Mouse (Mus musculus) heart, embryonic 11.5 days (tissue): Measurements from ENCODE around the gene Tchp. TPM values are rescaled to one million over a fixed set of nuclear protein-coding genes. Genes with fewer than 3 reads are reported as not detected.

Experiments
- ATAC-seq: fragments of 200-750 bp; cut with Nextera tagmentation; replicated peaks from 2 replicates; pipeline ENCODE4 v1.8.0; 2017; ENCODE audit warnings: moderate library complexity; ENCODE audit not compliant: insufficient number of reproducible peaks, low FRiP score, low TSS enrichment
- H3K27ac ChIP-seq: fragments of 300-500 bp; sonication (generic); 2 replicates; pipeline ENCODE4 v1.5.1; 2014; ENCODE audit warnings: mild to moderate bottlenecking, low read depth, low read length
- H3K27me3 ChIP-seq: fragments of 300-500 bp; sonication (generic); 2 replicates; pipeline ENCODE4 v1.6.1; 2014; ENCODE audit warnings: mild to moderate bottlenecking, low read length, mixed read lengths; ENCODE audit not compliant: control insufficient read depth, insufficient read depth
- H3K36me3 ChIP-seq: fragments of 300-500 bp; sonication (generic); 2 replicates; pipeline ENCODE4 v1.6.1; 2014; ENCODE audit warnings: mild to moderate bottlenecking, low read length, moderate library complexity, mixed read lengths; ENCODE audit not compliant: control insufficient read depth, insufficient read depth
- H3K4me1 ChIP-seq: fragments of 300-500 bp; sonication (generic); 2 replicates; pipeline ENCODE4 v1.6.1; 2014; ENCODE audit warnings: low read length; ENCODE audit not compliant: control insufficient read depth, insufficient read depth
- H3K4me2 ChIP-seq: fragments of 300-500 bp; sonication (generic); 2 replicates; pipeline ENCODE4 v1.6.1; 2014; ENCODE audit warnings: mild to moderate bottlenecking, moderate library complexity
- H3K4me3 ChIP-seq: fragments of 300-500 bp; sonication (generic); 2 replicates; pipeline ENCODE4 v1.5.1; 2014; ENCODE audit warnings: low read depth, low read length
- H3K9ac ChIP-seq: fragments of 300-500 bp; sonication (generic); 2 replicates; pipeline ENCODE4 v1.6.1; 2014; ENCODE audit warnings: mild to moderate bottlenecking, low read depth, low read length, moderate library complexity
- H3K9me3 ChIP-seq: fragments of 300-500 bp; sonication (generic); replicated peaks from 2 replicates; pipeline ENCODE4 v1.6.1; 2016; ENCODE audit warnings: low read length; ENCODE audit not compliant: control insufficient read depth
- WGBS: fragments of 180-500 bp; shearing (Covaris S2); extraction: QIAGEN DNeasy Blood & Tissue Kit; methylation state at CpG from one replicate; pipeline ENCODE4 v1.1.7; 2014; ENCODE audit not compliant: insufficient replicate concordance; 5-methylcytosine and 5-hydroxymethylcytosine counted together
- polyA plus RNA-seq: library from polyadenylated mRNA; unstranded; fragments of >200 nt; fragmentation: Nextera tagmentation; extraction: Ambion mirVana; gene quantifications from 2 replicates; pipeline ENCODE4 v1.2.1, GENCODE M21; 2014

Gene Tchp
- polyA plus RNA-seq, 1 experiment from 2014 or later: 8.0 TPM

DNA sequence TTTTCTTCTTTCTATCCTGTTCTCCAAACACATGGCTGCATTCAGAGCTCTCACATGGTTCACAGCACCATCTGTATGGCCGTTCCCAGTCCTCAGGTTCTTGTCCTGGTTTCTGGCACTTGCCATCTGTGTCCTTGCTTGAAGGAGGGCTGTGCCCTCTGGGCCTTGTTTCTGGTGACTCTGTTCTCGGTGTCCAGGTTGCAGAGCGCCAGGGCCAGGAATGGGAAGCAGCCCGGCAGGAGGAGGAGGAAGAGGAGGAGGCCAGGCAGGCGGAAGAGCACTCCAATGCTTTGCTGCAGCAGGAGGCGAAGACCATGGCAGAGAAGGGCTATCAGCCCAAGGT is 12.3 kb downstream of the Tchp start:
- Histone ChIP-seq H3K9me3 (peaks cover 2% of the 10 kb centered on the region; the same call in 1 of the 2 replicates), H3K27ac (no peak overlapping the region), H3K36me3 (peaks cover 47% of the 10 kb centered on the region), H3K4me1 (no peaks in the 10 kb centered on the region), H3K9ac (no peak overlapping the region), H3K4me3 (no peak overlapping the region), H3K4me2 (no peak overlapping the region), H3K27me3 (no peaks in the 10 kb centered on the region)
- WGBS: 96% methylated on average over 6 of the region's 6 CpGs
- ATAC-seq: no peak

DNA sequence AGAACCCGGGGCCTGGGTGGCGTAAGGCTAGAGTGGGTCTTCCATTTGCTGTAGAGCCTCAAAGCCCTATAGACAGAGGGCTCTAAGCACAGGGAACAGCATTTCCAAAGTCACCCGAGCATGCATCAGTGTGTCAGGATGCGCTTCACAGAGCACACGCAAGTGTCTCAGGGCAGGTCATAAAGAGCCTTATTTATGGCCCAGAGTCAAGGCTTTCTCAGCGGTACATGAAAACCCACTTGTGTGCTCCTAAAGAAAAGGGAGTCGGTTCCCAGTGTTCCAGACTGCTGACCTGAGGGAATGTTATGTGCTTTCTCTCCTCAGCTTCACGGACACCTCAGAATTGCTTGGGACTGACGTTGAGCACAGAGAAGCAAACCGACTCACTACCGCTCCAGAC is 13.2 kb downstream of the Tchp start:
- H3K9me3 ChIP-seq: peaks cover 2% of the 10 kb centered on the region; the same call in 1 of the 2 replicates
- peaks cover 42% of the 10 kb centered on the region for H3K36me3 ChIP-seq
- H3K27me3 ChIP-seq: no peaks in the 10 kb centered on the region
- no peak for ATAC-seq
- H3K9ac ChIP-seq: no peak overlapping the region
- no peak overlapping the region for H3K4me3 ChIP-seq
- H3K4me1 ChIP-seq: no peaks in the 10 kb centered on the region
- H3K27ac ChIP-seq: no peak overlapping the region
- no peak overlapping the region for H3K4me2 ChIP-seq
- 94% methylated on average over 11 of the region's 11 CpGs for WGBS

GRCm38 (mm10) chr5:114721969-114722368 is 14.4 kb downstream of the Tchp start:
- no peak for ATAC-seq
- Histone ChIP-seq H3K4me1 (no peaks in the 10 kb centered on the region), H3K9ac (no peak overlapping the region), H3K4me3 (no peak overlapping the region), H3K36me3 (peaks cover 37% of the 10 kb centered on the region), H3K27me3 (no peaks in the 10 kb centered on the region), H3K9me3 (peaks cover 2% of the 10 kb centered on the region; the same call in 1 of the 2 replicates), H3K4me2 (no peak overlapping the region), H3K27ac (no peak overlapping the region)
- WGBS: 87% methylated on average over 10 of the region's 10 CpGs

DNA sequence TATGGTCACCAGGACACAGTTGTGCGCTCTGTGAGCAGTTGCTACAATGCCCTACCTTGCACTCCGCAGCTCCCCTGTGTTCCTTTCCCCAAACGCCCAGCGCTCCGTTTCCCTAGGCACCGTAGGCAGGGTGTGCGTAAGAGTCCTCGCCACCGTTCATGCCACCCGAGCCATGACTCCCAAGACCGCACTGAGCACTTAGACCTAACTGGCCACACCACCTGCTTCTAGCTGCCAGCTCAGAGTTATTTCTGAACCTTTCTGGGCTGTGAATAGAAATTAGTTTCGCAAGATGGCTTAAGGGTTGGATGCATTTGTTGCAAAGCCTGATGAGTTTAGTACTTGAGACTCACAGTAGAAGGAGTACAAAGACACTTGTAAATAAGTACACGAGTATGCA is 15.3 kb downstream of the Tchp start:
- no peak overlapping the region for H3K27ac ChIP-seq
- H3K9ac ChIP-seq: no peak overlapping the region
- no peak overlapping the region for H3K4me2 ChIP-seq
- no peaks in the 10 kb centered on the region for H3K4me1 ChIP-seq
- no peak for ATAC-seq
- WGBS: 93% methylated on average over 13 of the region's 13 CpGs
- peaks cover 2% of the 10 kb centered on the region; the same call in 1 of the 2 replicates for H3K9me3 ChIP-seq
- peaks cover 34% of the 10 kb centered on the region for H3K36me3 ChIP-seq
- H3K27me3 ChIP-seq: no peaks in the 10 kb centered on the region
- H3K4me3 ChIP-seq: no peak overlapping the region

DNA sequence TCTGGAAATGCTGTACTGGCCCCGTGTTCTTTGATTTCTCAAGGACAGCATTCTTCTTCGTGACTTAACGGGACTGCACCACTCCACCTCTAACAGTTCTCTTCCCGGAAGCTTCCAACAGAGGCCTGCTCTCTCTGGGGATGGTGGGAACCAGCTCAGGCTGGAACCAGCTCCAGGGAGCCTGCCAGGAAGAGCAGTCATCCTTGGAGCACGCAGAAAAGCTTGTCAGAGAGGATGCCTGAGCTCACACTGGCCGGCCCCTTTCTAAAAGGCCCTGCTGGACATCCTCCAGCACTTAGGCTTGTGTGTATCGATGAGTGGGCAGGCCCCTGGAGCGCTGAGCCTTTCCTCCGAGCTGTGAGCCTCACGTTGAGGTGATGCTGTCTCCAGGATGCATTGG is 20.6 kb downstream of the Tchp start:
- Histone ChIP-seq H3K27ac (no peak overlapping the region), H3K4me2 (no peak overlapping the region), H3K4me3 (no peak overlapping the region), H3K9me3 (peaks cover 2% of the 10 kb centered on the region; the same call in 1 of the 2 replicates), H3K4me1 (no peaks in the 10 kb centered on the region), H3K27me3 (no peaks in the 10 kb centered on the region), H3K9ac (no peak overlapping the region), H3K36me3 (peaks cover 17% of the 10 kb centered on the region)
- 88% methylated on average over 10 of the region's 10 CpGs for WGBS
- ATAC-seq: no peak

DNA sequence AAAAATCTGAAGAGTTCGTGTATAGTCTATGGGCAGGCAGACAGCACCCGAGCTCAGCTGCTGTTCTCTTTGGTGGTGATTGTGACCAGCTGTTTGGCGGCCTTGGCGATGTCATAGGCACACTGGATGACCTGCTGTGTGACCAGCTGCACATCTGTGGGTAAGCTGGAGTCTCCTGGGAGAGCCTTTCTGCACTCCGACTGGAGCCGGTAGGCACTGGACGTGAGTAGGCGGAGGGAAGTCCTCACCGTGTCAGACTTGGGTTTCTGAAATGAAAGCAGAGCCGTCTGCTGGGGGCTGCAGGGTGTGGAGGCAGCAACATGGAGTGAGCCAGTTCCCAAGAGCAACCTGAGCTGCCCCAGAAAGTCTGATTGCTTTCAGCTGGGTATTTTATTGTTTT is 22.6 kb downstream of the Tchp start:
- Histone ChIP-seq H3K36me3 (peaks cover 23% of the 10 kb centered on the region), H3K4me3 (no peak overlapping the region), H3K27me3 (no peaks in the 10 kb centered on the region), H3K9ac (no peak overlapping the region), H3K9me3 (no peaks in the 10 kb centered on the region), H3K4me1 (no peaks in the 10 kb centered on the region), H3K4me2 (no peak overlapping the region), H3K27ac (no peak overlapping the region)
- 77% methylated on average over 10 of the region's 10 CpGs for WGBS
- ATAC-seq: no peak

DNA sequence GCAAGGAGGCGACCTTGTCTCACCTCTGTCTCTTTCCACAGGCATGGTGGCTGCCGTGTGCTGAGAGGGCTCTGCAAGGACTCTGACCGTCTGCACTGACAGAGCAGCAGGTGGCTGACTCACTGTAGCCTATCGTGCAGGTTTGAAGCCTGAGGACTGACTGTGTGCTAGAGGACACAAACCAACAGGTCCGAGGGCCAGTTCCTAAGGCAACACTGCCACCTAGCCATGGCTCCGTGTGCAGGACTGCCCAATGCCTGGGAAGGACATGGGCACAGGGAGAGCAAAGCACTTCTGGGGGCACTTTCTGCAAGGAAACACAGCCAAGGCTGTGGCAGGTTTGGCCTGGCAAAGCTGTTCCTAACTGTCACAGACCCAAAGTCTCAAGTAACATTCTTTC is 23.9 kb downstream of the Tchp start:
- Histone ChIP-seq H3K27ac (no peak overlapping the region), H3K27me3 (no peaks in the 10 kb centered on the region), H3K4me2 (no peak overlapping the region), H3K4me1 (no peaks in the 10 kb centered on the region), H3K36me3 (peaks cover 23% of the 10 kb centered on the region), H3K9ac (no peak overlapping the region), H3K9me3 (no peaks in the 10 kb centered on the region), H3K4me3 (no peak overlapping the region)
- no peak for ATAC-seq
- 57% methylated on average over 6 of the region's 6 CpGs for WGBS

DNA sequence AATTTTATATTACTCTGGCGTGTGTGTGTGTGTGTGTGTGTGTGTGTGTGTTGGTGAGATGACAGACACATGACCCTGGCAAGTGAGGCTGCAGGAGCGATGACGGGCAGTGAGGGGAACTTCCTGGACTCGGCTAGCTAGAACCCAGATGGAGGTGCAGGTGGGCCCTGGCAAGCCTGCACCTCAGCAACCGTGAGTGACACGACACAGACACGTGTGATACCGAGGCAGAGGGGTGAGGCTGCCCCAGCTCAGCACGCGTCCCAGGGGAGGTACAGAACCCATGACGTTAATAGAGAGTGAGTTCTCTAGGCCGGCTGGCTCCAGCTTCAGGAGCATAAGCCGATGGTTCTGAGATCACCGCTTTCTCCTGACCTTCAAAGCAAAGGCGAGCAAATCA is 24.4 kb downstream of the Tchp start:
- H3K4me3 ChIP-seq: no peak overlapping the region
- no peaks in the 10 kb centered on the region for H3K9me3 ChIP-seq
- H3K27ac ChIP-seq: no peak overlapping the region
- ATAC-seq: no peak
- no peaks in the 10 kb centered on the region for H3K27me3 ChIP-seq
- 88% methylated on average over 15 of the region's 15 CpGs for WGBS
- no peak overlapping the region for H3K4me2 ChIP-seq
- peaks cover 23% of the 10 kb centered on the region for H3K36me3 ChIP-seq
- no peak overlapping the region for H3K9ac ChIP-seq
- no peaks in the 10 kb centered on the region for H3K4me1 ChIP-seq

GRCm38 (mm10) chr5:114733606-114734005 is 26.0 kb downstream of the Tchp start:
- 96% methylated on average over 15 of the region's 15 CpGs for WGBS
- no peaks in the 10 kb centered on the region for H3K9me3 ChIP-seq
- H3K9ac ChIP-seq: no peak overlapping the region
- no peak overlapping the region for H3K4me3 ChIP-seq
- ATAC-seq: no peak
- H3K4me1 ChIP-seq: no peaks in the 10 kb centered on the region
- peaks cover 29% of the 10 kb centered on the region for H3K36me3 ChIP-seq
- H3K4me2 ChIP-seq: no peak overlapping the region
- H3K27ac ChIP-seq: no peak overlapping the region
- no peaks in the 10 kb centered on the region for H3K27me3 ChIP-seq
